Mouse (Mus musculus): Measurements from ENCODE around the gene Sipa1l3.

DNA sequence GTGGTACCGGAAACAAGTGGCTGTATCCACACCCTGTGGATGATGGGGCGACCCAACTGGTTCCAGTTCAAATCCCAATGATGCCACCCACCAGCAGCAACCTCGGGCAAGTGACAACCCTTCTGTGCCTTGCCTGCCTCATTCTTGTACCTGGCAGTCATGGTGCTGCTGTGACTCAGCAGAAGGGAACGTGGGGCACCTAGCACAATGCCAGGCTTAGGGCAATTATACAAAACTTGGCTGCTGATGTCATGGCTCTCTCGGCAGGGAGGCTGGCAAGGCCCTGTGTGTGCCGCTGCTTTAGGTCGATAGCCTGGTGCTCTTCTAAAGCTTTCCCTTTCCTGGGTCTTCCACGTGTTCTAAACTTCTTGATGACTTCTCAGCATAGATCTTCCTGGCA lies 166.2 kb downstream of the Sipa1l3 start:
- TF ChIP-seq CTCF (conservative IDR thresholded peaks at IDR 0.05; ENCODE audit: insufficient read depth, insufficient read length, low read depth, low read length) (no peak), POLR2A (IDR thresholded peaks at IDR 0.05; ENCODE audit: low read depth, low read length) (no peak)

All from kidney, adult 2 months (tissue).